Mouse (Mus musculus): Measurements from ENCODE around the gene Cryzl1. TPM values are rescaled to one million over a fixed set of nuclear protein-coding genes. Genes with fewer than 3 reads are reported as not detected.
"Not testable (repeated sequence)": the region's sequence is repeated elsewhere in the genome, so short reads cannot be mapped to it uniquely, and the experiment has no call there.

The Cryzl1 gene
- polyA plus RNA-seq, 1 experiment from 2014 or later, result 71.2 TPM

- WGBS, result 2% methylated on average over 11 of the region's 11 CpGs
- DNase-seq (ENCODE audit: low spot score), result no peak
- H3K27ac ChIP-seq (replicated peaks), result peak overlapping the region; percentile 99
Measured at GRCm38 (mm10) chr16:91645995-91646602, 82.7 kb downstream of the Cryzl1 start.

GRCm38 (mm10) chr16:91645420-91645819 lies 83.4 kb downstream of the Cryzl1 start:
- not testable (repeated sequence) for DNase-seq (ENCODE audit: low spot score); H3K9me3 ChIP-seq (replicated peaks); H3K27me3 ChIP-seq (ENCODE audit: low read depth, poor library complexity, severe bottlenecking); H3K27ac ChIP-seq (replicated peaks)
- 100% methylated on average over 1 of the region's 2 CpGs for WGBS
- Histone ChIP-seq H3K4me3 (peak overlapping the region; percentile 86), H3K36me3 (peaks cover 34% of the 10 kb centered on the region), H3K4me1 (peaks cover 23% of the 10 kb centered on the region)

More at GRCm38 (mm10) chr16:91645995-91646602, 82.7 kb downstream of the Cryzl1 start:
- Histone ChIP-seq H3K4me3 (peak overlapping the region; percentile 86), H3K36me3 (peaks cover 34% of the 10 kb centered on the region), H3K4me1 (peaks cover 23% of the 10 kb centered on the region), H3K9me3 (replicated peaks) (no peaks in the 10 kb centered on the region), H3K27me3 (ENCODE audit: low read depth, poor library complexity, severe bottlenecking) (no peaks in the 10 kb centered on the region)

GRCm38 (mm10) chr16:91644901-91645300 lies 83.9 kb downstream of the Cryzl1 start:
- Histone ChIP-seq H3K27me3 (ENCODE audit: low read depth, poor library complexity, severe bottlenecking) (no peaks in the 10 kb centered on the region), H3K4me3 (no peak overlapping the region), H3K27ac (replicated peaks) (no peak overlapping the region), H3K4me1 (peaks cover 20% of the 10 kb centered on the region), H3K9me3 (replicated peaks) (no peaks in the 10 kb centered on the region), H3K36me3 (peaks cover 36% of the 10 kb centered on the region)
- no peak for DNase-seq (ENCODE audit: low spot score)
- WGBS, result 91% methylated on average over 2 of the region's 2 CpGs

GRCm38 (mm10) chr16:91640171-91640570 lies 88.6 kb downstream of the Cryzl1 start:
- WGBS, result 96% methylated on average over 8 of the region's 8 CpGs
- DNase-seq (ENCODE audit: low spot score), result no peak
- H3K4me3 ChIP-seq, result no peak overlapping the region
- no peaks in the 10 kb centered on the region for H3K9me3 ChIP-seq (replicated peaks)
- H3K27ac ChIP-seq (replicated peaks), result no peak overlapping the region
- H3K27me3 ChIP-seq (ENCODE audit: low read depth, poor library complexity, severe bottlenecking), result no peaks in the 10 kb centered on the region
- peaks cover 4% of the 10 kb centered on the region; the same call in 1 of the 2 replicates for H3K4me1 ChIP-seq
- H3K36me3 ChIP-seq, result peaks cover 83% of the 10 kb centered on the region

GRCm38 (mm10) chr16:91639636-91640035 lies 89.1 kb downstream of the Cryzl1 start:
- no peak for DNase-seq (ENCODE audit: low spot score)
- H3K9me3 ChIP-seq (replicated peaks), result no peaks in the 10 kb centered on the region
- no peak overlapping the region for H3K4me3 ChIP-seq
- peaks cover 88% of the 10 kb centered on the region for H3K36me3 ChIP-seq
- no peaks in the 10 kb centered on the region for H3K27me3 ChIP-seq (ENCODE audit: low read depth, poor library complexity, severe bottlenecking)
- H3K4me1 ChIP-seq, result no peaks in the 10 kb centered on the region
- H3K27ac ChIP-seq (replicated peaks), result no peak overlapping the region
- WGBS, result 90% methylated on average over 2 of the region's 2 CpGs

Other genes with a start within 250 kb of the Cryzl1 start
- 52.0 and 55.8 TPM in 2 replicates for gene Ifnar1, start 243.7 kb downstream of the Cryzl1 start, polyA plus RNA-seq (2016; fragmentation: Nextera tagmentation; extraction: Ambion mirVana)
- gene Ifngr2, start 181.9 kb downstream of the Cryzl1 start, polyA plus RNA-seq (2016; fragmentation: Nextera tagmentation; extraction: Ambion mirVana), result 23.8 and 34.5 TPM in 2 replicates
- 41.4 and 43.3 TPM in 2 replicates for gene Tmem50b, start 131.2 kb downstream of the Cryzl1 start, polyA plus RNA-seq (2016; fragmentation: Nextera tagmentation; extraction: Ambion mirVana)
- 4.0 and 4.9 TPM in 2 replicates for gene Dnajc28, start 109.9 kb downstream of the Cryzl1 start, polyA plus RNA-seq (2016; fragmentation: Nextera tagmentation; extraction: Ambion mirVana)
- gene Gart, start 82.0 kb downstream of the Cryzl1 start, polyA plus RNA-seq (2016; fragmentation: Nextera tagmentation; extraction: Ambion mirVana), result 145 and 162 TPM in 2 replicates
- 109 and 119 TPM in 2 replicates for gene Son, start 81.5 kb downstream of the Cryzl1 start, polyA plus RNA-seq (2016; fragmentation: Nextera tagmentation; extraction: Ambion mirVana)
- gene Donson, start 40.2 kb downstream of the Cryzl1 start, polyA plus RNA-seq (2016; fragmentation: Nextera tagmentation; extraction: Ambion mirVana), result 38.3 and 39.0 TPM in 2 replicates
- gene Itsn1, start 306 bp upstream of the Cryzl1 start, polyA plus RNA-seq (2016; fragmentation: Nextera tagmentation; extraction: Ambion mirVana), result 49.5 and 53.0 TPM in 2 replicates

Data from midbrain, embryonic 10.5 days (tissue).